Mouse (Mus musculus) kidney, embryonic 14.5 days (tissue): ENCODE measurements around the gene Plekhg5. TPM values are rescaled to one million over a fixed set of nuclear protein-coding genes. Genes with fewer than 3 reads are reported as not detected.

Experiments used
- ATAC-seq: fragments of 200-750 bp; cut with Nextera tagmentation; 2 replicates; pipeline ENCODE4 v1.8.0; 2017; ENCODE audit warnings: moderate number of reproducible peaks, mild to moderate bottlenecking, moderate TSS enrichment, moderate library complexity; ENCODE audit not compliant: low FRiP score, low TSS enrichment
- H3K27ac ChIP-seq: fragments of 300-500 bp; sonication (generic); 2 replicates; pipeline ENCODE4 v1.5.1; 2014; ENCODE audit warnings: low read depth, mild to moderate bottlenecking, low read length, moderate library complexity, mixed read lengths
- H3K27me3 ChIP-seq: fragments of 300-500 bp; sonication (generic); 2 replicates; pipeline ENCODE4 v1.6.1; 2014; ENCODE audit warnings: mild to moderate bottlenecking, low read length; ENCODE audit not compliant: control insufficient read depth, insufficient read depth
- H3K36me3 ChIP-seq: fragments of 300-500 bp; sonication (generic); 2 replicates; pipeline ENCODE4 v1.6.1; 2014; ENCODE audit warnings: low read length, mixed read lengths; ENCODE audit not compliant: control insufficient read depth, insufficient read depth
- H3K4me1 ChIP-seq: fragments of 300-500 bp; sonication (generic); 2 replicates; pipeline ENCODE4 v1.6.1; 2014; ENCODE audit warnings: low read length, mixed read lengths; ENCODE audit not compliant: control insufficient read depth, insufficient read depth
- H3K4me2 ChIP-seq: fragments of 300-500 bp; sonication (generic); replicated peaks from 2 replicates; pipeline ENCODE4 v1.6.1; 2014; ENCODE audit warnings: low read depth, mild to moderate bottlenecking, low read length
- H3K4me3 ChIP-seq: fragments of 300-500 bp; sonication (generic); 2 replicates; pipeline ENCODE4 v1.5.1; 2014; ENCODE audit warnings: mild to moderate bottlenecking, low read length
- H3K9ac ChIP-seq: fragments of 300-500 bp; sonication (generic); 2 replicates; pipeline ENCODE4 v1.6.1; 2014; ENCODE audit warnings: low read depth, mild to moderate bottlenecking, low read length, moderate library complexity
- H3K9me3 ChIP-seq: fragments of 300-500 bp; sonication (generic); 2 replicates; pipeline ENCODE4 v1.6.1; 2016; ENCODE audit warnings: low read length; ENCODE audit not compliant: control insufficient read depth
- whole genome bisulfite sequencing: fragments of 180-500 bp; shearing (Covaris S2); extraction: QIAGEN DNeasy Blood & Tissue Kit; methylation state at CpG from one replicate; pipeline ENCODE4 v1.1.7; 2014; 5-methylcytosine and 5-hydroxymethylcytosine counted together
- polyA plus RNA-seq: library from polyadenylated mRNA; unstranded; fragments of >200 nt; fragmentation: Nextera tagmentation; extraction: Ambion mirVana; gene quantifications from 2 replicates; pipeline ENCODE4 v1.2.1, GENCODE M21; 2014

Gene Plekhg5
- polyA plus RNA-seq, 1 experiment from 2014 or later = 16.1 TPM

GRCm38 (mm10) chr4:152132772-152133169, 60.5 kb downstream of the Plekhg5 start:
- no peaks in the 10 kb centered on the region for H3K36me3 ChIP-seq
- peaks cover 31% of the 10 kb centered on the region for H3K4me1 ChIP-seq
- WGBS = 28% methylated on average over 10 of the region's 10 CpGs
- no peaks in the 10 kb centered on the region for H3K9me3 ChIP-seq
- H3K27me3 ChIP-seq = peaks cover 62% of the 10 kb centered on the region
- H3K4me3 ChIP-seq = no peak overlapping the region
- H3K27ac ChIP-seq = peak overlapping the region; percentile 11; the same call in 1 of the 2 replicates
- no peak overlapping the region for H3K9ac ChIP-seq
- no peak for ATAC-seq
- H3K4me2 ChIP-seq = no peak overlapping the region

DNA sequence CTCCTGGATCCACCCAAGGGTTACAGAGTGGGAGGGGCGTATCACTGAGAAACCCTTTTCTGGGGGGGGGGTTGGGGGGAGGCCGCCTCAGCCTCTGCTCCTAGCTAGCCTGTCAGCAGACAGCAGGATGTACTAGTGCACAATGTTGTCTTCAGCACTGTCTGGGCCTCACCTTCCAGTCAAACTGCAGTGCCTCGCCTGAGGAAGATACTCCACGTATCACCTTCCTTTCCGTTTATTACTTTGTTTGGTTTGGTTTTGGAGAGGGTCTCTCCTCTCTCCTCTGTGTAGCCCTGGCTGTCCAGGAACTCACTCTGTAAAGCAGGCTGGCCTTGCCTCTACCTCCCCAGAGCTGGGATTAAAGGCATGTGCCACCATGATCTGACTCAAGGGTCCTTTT, 60.9 kb downstream of the Plekhg5 start:
- ATAC-seq = no peak

DNA sequence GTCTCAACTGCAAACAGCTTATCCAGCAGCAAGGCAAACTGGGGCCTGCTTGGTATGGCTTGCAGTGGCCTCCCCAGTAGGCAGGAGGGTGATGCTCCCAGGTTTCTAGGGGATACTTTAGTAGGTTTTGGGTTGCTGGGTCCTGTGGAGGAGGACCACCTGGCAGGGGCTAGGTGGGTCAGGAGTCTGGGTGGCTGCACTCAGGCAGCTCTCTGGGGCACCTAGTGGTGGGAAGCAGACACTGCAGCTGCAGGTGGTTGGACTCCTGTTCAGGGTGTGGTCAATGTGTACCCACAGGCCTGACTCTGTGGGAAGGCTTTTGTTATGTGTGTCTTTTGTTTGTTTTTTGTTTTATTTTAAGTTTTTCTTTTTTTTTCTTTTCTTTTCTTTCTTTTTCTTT, 62.2 kb downstream of the Plekhg5 start:
- Histone ChIP-seq H3K4me1 (peaks cover 32% of the 10 kb centered on the region), H3K9ac (no peak overlapping the region), H3K27me3 (peaks cover 48% of the 10 kb centered on the region), H3K36me3 (no peaks in the 10 kb centered on the region), H3K9me3 (no peaks in the 10 kb centered on the region), H3K27ac (no peak overlapping the region), H3K4me2 (no peak overlapping the region), H3K4me3 (no peak overlapping the region)
- no peak for ATAC-seq

More for the DNA sequence above, 60.9 kb downstream of the Plekhg5 start:
- no peak overlapping the region for H3K9ac ChIP-seq
- H3K4me2 ChIP-seq = no peak overlapping the region
- WGBS = 48% methylated on average over 5 of the region's 5 CpGs
- H3K27me3 ChIP-seq = peaks cover 58% of the 10 kb centered on the region
- H3K4me1 ChIP-seq = peaks cover 32% of the 10 kb centered on the region
- H3K36me3 ChIP-seq = no peaks in the 10 kb centered on the region
- no peak overlapping the region for H3K4me3 ChIP-seq
- no peak overlapping the region for H3K27ac ChIP-seq
- H3K9me3 ChIP-seq = no peaks in the 10 kb centered on the region

DNA sequence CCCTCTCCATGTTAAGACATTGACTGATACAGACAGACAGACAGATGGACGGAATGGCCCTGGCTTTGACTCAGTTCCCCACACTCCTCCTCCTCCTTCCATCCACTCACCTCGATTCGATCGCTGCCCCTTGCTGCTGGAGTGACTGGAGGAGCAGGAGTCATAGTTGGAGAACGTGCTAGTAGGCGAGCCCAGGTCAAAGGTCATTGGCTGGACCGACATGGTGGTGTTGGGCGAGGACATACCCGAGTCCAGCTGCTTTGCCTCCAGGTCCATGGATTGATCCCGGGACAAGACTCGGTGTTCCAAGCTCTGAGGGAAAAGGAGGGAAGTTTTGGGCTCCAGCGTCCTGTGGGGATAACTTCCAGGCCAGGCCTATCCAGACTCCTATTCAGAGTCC, 63.1 kb downstream of the Plekhg5 start:
- no peak overlapping the region for H3K9ac ChIP-seq
- H3K4me2 ChIP-seq = no peak overlapping the region
- WGBS = 79% methylated on average over 12 of the region's 12 CpGs
- no peaks in the 10 kb centered on the region for H3K9me3 ChIP-seq
- peaks cover 30% of the 10 kb centered on the region for H3K4me1 ChIP-seq
- no peak overlapping the region for H3K4me3 ChIP-seq
- no peak for ATAC-seq
- no peak overlapping the region for H3K27ac ChIP-seq
- H3K27me3 ChIP-seq = peaks cover 40% of the 10 kb centered on the region
- no peaks in the 10 kb centered on the region for H3K36me3 ChIP-seq

DNA sequence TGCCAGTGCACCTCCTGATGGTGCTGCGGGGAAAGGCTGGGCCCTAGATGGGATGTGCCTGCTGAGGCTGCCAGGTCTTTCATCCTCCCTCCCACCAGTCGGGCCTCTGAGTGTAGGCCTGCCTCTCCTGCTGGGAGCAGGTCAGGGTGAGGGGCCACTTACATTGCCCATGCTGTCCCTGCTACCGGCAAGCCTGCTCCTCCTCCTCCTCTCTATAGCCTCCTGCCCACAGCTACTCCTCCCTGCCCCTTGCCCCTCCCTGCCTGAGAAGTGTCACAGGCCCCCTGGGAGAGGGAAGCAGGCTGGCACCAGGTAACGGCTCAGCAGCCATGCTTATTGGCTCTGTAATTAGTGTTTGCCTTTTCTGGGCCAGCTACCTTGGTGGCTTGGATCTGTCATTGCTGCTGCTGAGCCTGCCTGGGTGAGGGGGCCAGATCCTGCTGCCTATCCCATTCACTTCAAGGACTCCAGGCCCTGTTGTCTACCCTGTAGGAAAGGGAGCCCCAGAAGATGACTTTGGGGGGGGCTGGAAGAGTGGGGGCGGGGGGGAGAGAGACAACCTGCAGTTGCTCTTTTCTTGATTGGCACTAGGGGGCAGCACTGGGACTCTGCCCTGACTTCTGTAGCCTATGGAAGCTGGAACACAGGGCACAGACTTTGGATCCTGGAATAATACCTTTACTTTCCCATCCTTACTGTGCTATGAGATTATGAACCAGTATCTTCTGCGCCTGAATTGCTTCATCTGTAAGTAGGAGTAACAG, 64.0 kb downstream of the Plekhg5 start:
- Histone ChIP-seq H3K27me3 (peaks cover 34% of the 10 kb centered on the region), H3K4me1 (peaks cover 22% of the 10 kb centered on the region), H3K4me3 (no peak overlapping the region), H3K9me3 (no peaks in the 10 kb centered on the region), H3K9ac (no peak overlapping the region), H3K4me2 (no peak overlapping the region), H3K36me3 (no peaks in the 10 kb centered on the region), H3K27ac (no peak overlapping the region)
- 31% methylated on average over 6 of the region's 6 CpGs for WGBS
- no peak for ATAC-seq

- H3K4me1 ChIP-seq = peaks cover 20% of the 10 kb centered on the region
- no peak for ATAC-seq
- WGBS = 98% methylated on average over 2 of the region's 2 CpGs
- H3K9ac ChIP-seq = no peak overlapping the region
- H3K36me3 ChIP-seq = no peaks in the 10 kb centered on the region
- H3K27me3 ChIP-seq = peaks cover 28% of the 10 kb centered on the region
- no peaks in the 10 kb centered on the region for H3K9me3 ChIP-seq
- no peak overlapping the region for H3K4me3 ChIP-seq
- H3K27ac ChIP-seq = no peak overlapping the region
- no peak overlapping the region for H3K4me2 ChIP-seq
Measured at GRCm38 (mm10) chr4:152136876-152137250, 64.6 kb downstream of the Plekhg5 start.

- 4% methylated on average over 51 of the region's 51 CpGs for WGBS
- H3K4me1 ChIP-seq = peaks cover 10% of the 10 kb centered on the region; the same call in 1 of the 2 replicates
- H3K9ac ChIP-seq = peak overlapping the region; percentile 23; the same call in 1 of the 2 replicates
- no peaks in the 10 kb centered on the region for H3K9me3 ChIP-seq
- H3K4me3 ChIP-seq = peak overlapping the region; percentile 49
- peak overlapping the region; percentile 77 for H3K4me2 ChIP-seq
- peaks cover 13% of the 10 kb centered on the region for H3K27me3 ChIP-seq
- peak; percentile 84 for ATAC-seq
- no peaks in the 10 kb centered on the region for H3K36me3 ChIP-seq
- H3K27ac ChIP-seq = 0 out of 2 replicates have a peak overlapping the region, but pooled peaks have one; percentile 11
Measured at GRCm38 (mm10) chr4:152138497-152139260, 66.4 kb downstream of the Plekhg5 start.

DNA sequence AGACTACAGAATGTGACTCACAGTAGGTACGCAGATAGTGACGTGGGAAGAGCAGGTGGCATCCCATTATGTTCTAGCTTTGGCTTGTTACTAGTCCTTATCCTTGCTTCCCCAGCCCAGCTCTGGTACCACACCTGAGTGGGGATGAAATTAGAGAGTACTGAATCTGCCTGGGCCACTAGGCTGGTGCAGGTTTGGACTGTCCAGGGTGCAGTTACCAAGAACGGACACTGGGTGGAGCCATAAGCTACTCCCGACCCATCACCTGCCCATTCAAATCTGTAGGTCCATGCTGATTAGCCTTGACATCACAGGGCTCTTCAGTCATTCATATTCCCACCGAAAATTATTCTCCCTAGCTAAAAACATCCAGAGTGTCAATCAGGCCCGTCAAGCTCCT, 68.1 kb downstream of the Plekhg5 start:
- 29% methylated on average over 6 of the region's 6 CpGs for WGBS
- H3K4me2 ChIP-seq = no peak overlapping the region

More for the DNA sequence above, 68.1 kb downstream of the Plekhg5 start:
- Histone ChIP-seq H3K9me3 (no peaks in the 10 kb centered on the region), H3K4me1 (peaks cover 14% of the 10 kb centered on the region; the same call in 1 of the 2 replicates), H3K27me3 (peaks cover 7% of the 10 kb centered on the region), H3K27ac (no peak overlapping the region), H3K36me3 (no peaks in the 10 kb centered on the region), H3K4me3 (no peak overlapping the region), H3K9ac (no peak overlapping the region)
- ATAC-seq = no peak
